Mouse (Mus musculus): ENCODE data around the gene Opn4. TPM values are rescaled to one million over a fixed set of nuclear protein-coding genes. Genes with fewer than 3 reads are reported as not detected.

The Opn4 gene
- polyA plus RNA-seq, 1 experiment from 2014 or later: not detected

GRCm38 (mm10) chr14:34570903-34571302 lies 29.0 kb downstream of the Opn4 start:
- Histone ChIP-seq H3K27me3 (ENCODE audit: control insufficient read depth, insufficient read depth, low read length) (no peaks in the 10 kb centered on the region), H3K9ac (ENCODE audit: low read length) (no peak overlapping the region), H3K4me1 (ENCODE audit: control insufficient read depth, insufficient read depth, low read length) (no peaks in the 10 kb centered on the region), H3K36me3 (ENCODE audit: control insufficient read depth, insufficient read depth, low read length) (no peaks in the 10 kb centered on the region), H3K4me2 (ENCODE audit: low read depth) (no peak overlapping the region), H3K27ac (ENCODE audit: low read depth, low read length) (no peak overlapping the region), H3K9me3 (ENCODE audit: control insufficient read depth, low read length) (no peaks in the 10 kb centered on the region), H3K4me3 (ENCODE audit: low read depth, low read length) (no peak overlapping the region)
- ATAC-seq (ENCODE audit: insufficient read depth, low FRiP score, low TSS enrichment) (no peak), DNase-seq (ENCODE audit: low spot score) (no peak)
- 91% methylated on average over 4 of the region's 4 CpGs for WGBS

GRCm38 (mm10) chr14:34570294-34570693 lies 29.6 kb downstream of the Opn4 start:
- Histone ChIP-seq H3K4me2 (ENCODE audit: low read depth) (peak overlapping the region; percentile 33; the same call in 1 of the 2 replicates), H3K9me3 (ENCODE audit: control insufficient read depth, low read length) (no peaks in the 10 kb centered on the region), H3K4me3 (ENCODE audit: low read depth, low read length) (no peak overlapping the region), H3K27ac (ENCODE audit: low read depth, low read length) (no peak overlapping the region), H3K27me3 (ENCODE audit: control insufficient read depth, insufficient read depth, low read length) (no peaks in the 10 kb centered on the region), H3K9ac (ENCODE audit: low read length) (no peak overlapping the region), H3K4me1 (ENCODE audit: control insufficient read depth, insufficient read depth, low read length) (no peaks in the 10 kb centered on the region), H3K36me3 (ENCODE audit: control insufficient read depth, insufficient read depth, low read length) (no peaks in the 10 kb centered on the region)
- peak; percentile 84 for ATAC-seq (ENCODE audit: insufficient read depth, low FRiP score, low TSS enrichment)
- WGBS: 2% methylated on average over 6 of the region's 6 CpGs
- peak; percentile 79 for DNase-seq (ENCODE audit: low spot score)

- Histone ChIP-seq H3K4me3 (ENCODE audit: low read depth, low read length) (peak overlapping the region; percentile 2; the same call in 1 of the 2 replicates), H3K27me3 (ENCODE audit: control insufficient read depth, insufficient read depth, low read length) (no peaks in the 10 kb centered on the region), H3K27ac (ENCODE audit: low read depth, low read length) (no peak overlapping the region), H3K9me3 (ENCODE audit: control insufficient read depth, low read length) (no peaks in the 10 kb centered on the region), H3K4me1 (ENCODE audit: control insufficient read depth, insufficient read depth, low read length) (no peaks in the 10 kb centered on the region), H3K36me3 (ENCODE audit: control insufficient read depth, insufficient read depth, low read length) (no peaks in the 10 kb centered on the region), H3K9ac (ENCODE audit: low read length) (no peak overlapping the region), H3K4me2 (ENCODE audit: low read depth) (peak overlapping the region; percentile 33)
- WGBS: 41% methylated on average over 27 of the region's 27 CpGs
- DNase-seq (ENCODE audit: low spot score) (no peak), ATAC-seq (ENCODE audit: insufficient read depth, low FRiP score, low TSS enrichment) (no peak)
Observed at GRCm38 (mm10) chr14:34569534-34570194, 30.3 kb downstream of the Opn4 start.

- H3K4me3 ChIP-seq (ENCODE audit: low read depth, low read length): no peak overlapping the region
- ATAC-seq (ENCODE audit: insufficient read depth, low FRiP score, low TSS enrichment) (no peak), DNase-seq (ENCODE audit: low spot score) (no peak)
- 86% methylated on average over 4 of the region's 4 CpGs for WGBS
- H3K9me3 ChIP-seq (ENCODE audit: control insufficient read depth, low read length): no peaks in the 10 kb centered on the region
- H3K36me3 ChIP-seq (ENCODE audit: control insufficient read depth, insufficient read depth, low read length): no peaks in the 10 kb centered on the region
- no peaks in the 10 kb centered on the region for H3K4me1 ChIP-seq (ENCODE audit: control insufficient read depth, insufficient read depth, low read length)
- H3K9ac ChIP-seq (ENCODE audit: low read length): no peak overlapping the region
- no peak overlapping the region for H3K4me2 ChIP-seq (ENCODE audit: low read depth)
- H3K27me3 ChIP-seq (ENCODE audit: control insufficient read depth, insufficient read depth, low read length): no peaks in the 10 kb centered on the region
- H3K27ac ChIP-seq (ENCODE audit: low read depth, low read length): no peak overlapping the region
Observed at GRCm38 (mm10) chr14:34568626-34569025, 31.3 kb downstream of the Opn4 start.

- H3K9me3 ChIP-seq (ENCODE audit: control insufficient read depth, low read length): no peaks in the 10 kb centered on the region
- ATAC-seq (ENCODE audit: insufficient read depth, low FRiP score, low TSS enrichment): no peak
- 74% methylated on average over 5 of the region's 5 CpGs for WGBS
- H3K4me2 ChIP-seq (ENCODE audit: low read depth): no peak overlapping the region
- no peak for DNase-seq (ENCODE audit: low spot score)
- no peak overlapping the region for H3K9ac ChIP-seq (ENCODE audit: low read length)
- no peak overlapping the region for H3K27ac ChIP-seq (ENCODE audit: low read depth, low read length)
- H3K36me3 ChIP-seq (ENCODE audit: control insufficient read depth, insufficient read depth, low read length): no peaks in the 10 kb centered on the region
- no peak overlapping the region for H3K4me3 ChIP-seq (ENCODE audit: low read depth, low read length)
- no peaks in the 10 kb centered on the region for H3K4me1 ChIP-seq (ENCODE audit: control insufficient read depth, insufficient read depth, low read length)
- no peaks in the 10 kb centered on the region for H3K27me3 ChIP-seq (ENCODE audit: control insufficient read depth, insufficient read depth, low read length)
Observed at GRCm38 (mm10) chr14:34567697-34568096, 32.2 kb downstream of the Opn4 start.

GRCm38 (mm10) chr14:34566530-34566929 lies 33.4 kb downstream of the Opn4 start:
- H3K27ac ChIP-seq (ENCODE audit: low read depth, low read length): no peak overlapping the region

GRCm38 (mm10) chr14:34565711-34566110 lies 34.2 kb downstream of the Opn4 start:
- H3K27ac ChIP-seq (ENCODE audit: low read depth, low read length): no peak overlapping the region
- no peaks in the 10 kb centered on the region for H3K9me3 ChIP-seq (ENCODE audit: control insufficient read depth, low read length)
- H3K4me2 ChIP-seq (ENCODE audit: low read depth): no peak overlapping the region
- DNase-seq (ENCODE audit: low spot score): no peak
- no peaks in the 10 kb centered on the region for H3K4me1 ChIP-seq (ENCODE audit: control insufficient read depth, insufficient read depth, low read length)
- 79% methylated on average over 17 of the region's 17 CpGs for WGBS
- H3K36me3 ChIP-seq (ENCODE audit: control insufficient read depth, insufficient read depth, low read length): no peaks in the 10 kb centered on the region
- H3K9ac ChIP-seq (ENCODE audit: low read length): no peak overlapping the region
- no peak overlapping the region for H3K4me3 ChIP-seq (ENCODE audit: low read depth, low read length)
- H3K27me3 ChIP-seq (ENCODE audit: control insufficient read depth, insufficient read depth, low read length): no peaks in the 10 kb centered on the region
- ATAC-seq (ENCODE audit: insufficient read depth, low FRiP score, low TSS enrichment): no peak

More at GRCm38 (mm10) chr14:34566530-34566929, 33.4 kb downstream of the Opn4 start:
- Histone ChIP-seq H3K36me3 (ENCODE audit: control insufficient read depth, insufficient read depth, low read length) (no peaks in the 10 kb centered on the region), H3K4me2 (ENCODE audit: low read depth) (no peak overlapping the region), H3K4me1 (ENCODE audit: control insufficient read depth, insufficient read depth, low read length) (no peaks in the 10 kb centered on the region), H3K9me3 (ENCODE audit: control insufficient read depth, low read length) (no peaks in the 10 kb centered on the region), H3K27me3 (ENCODE audit: control insufficient read depth, insufficient read depth, low read length) (no peaks in the 10 kb centered on the region), H3K4me3 (ENCODE audit: low read depth, low read length) (no peak overlapping the region), H3K9ac (ENCODE audit: low read length) (no peak overlapping the region)
- no peak for DNase-seq (ENCODE audit: low spot score)
- WGBS: 93% methylated on average over 7 of the region's 7 CpGs
- ATAC-seq (ENCODE audit: insufficient read depth, low FRiP score, low TSS enrichment): no peak

GRCm38 (mm10) chr14:34564646-34565045 lies 35.3 kb downstream of the Opn4 start:
- 65% methylated on average over 5 of the region's 5 CpGs for WGBS
- ATAC-seq (ENCODE audit: insufficient read depth, low FRiP score, low TSS enrichment) (no peak), DNase-seq (ENCODE audit: low spot score) (no peak)
- H3K4me2 ChIP-seq (ENCODE audit: low read depth): no peak overlapping the region
- no peaks in the 10 kb centered on the region for H3K36me3 ChIP-seq (ENCODE audit: control insufficient read depth, insufficient read depth, low read length)
- no peaks in the 10 kb centered on the region for H3K4me1 ChIP-seq (ENCODE audit: control insufficient read depth, insufficient read depth, low read length)
- no peaks in the 10 kb centered on the region for H3K9me3 ChIP-seq (ENCODE audit: control insufficient read depth, low read length)
- no peaks in the 10 kb centered on the region for H3K27me3 ChIP-seq (ENCODE audit: control insufficient read depth, insufficient read depth, low read length)
- H3K27ac ChIP-seq (ENCODE audit: low read depth, low read length): no peak overlapping the region
- H3K4me3 ChIP-seq (ENCODE audit: low read depth, low read length): no peak overlapping the region
- no peak overlapping the region for H3K9ac ChIP-seq (ENCODE audit: low read length)

GRCm38 (mm10) chr14:34562393-34562792 lies 37.5 kb downstream of the Opn4 start:
- Histone ChIP-seq H3K9ac (ENCODE audit: low read length) (no peak overlapping the region), H3K36me3 (ENCODE audit: control insufficient read depth, insufficient read depth, low read length) (no peaks in the 10 kb centered on the region), H3K27me3 (ENCODE audit: control insufficient read depth, insufficient read depth, low read length) (no peaks in the 10 kb centered on the region), H3K4me3 (ENCODE audit: low read depth, low read length) (no peak overlapping the region), H3K4me2 (ENCODE audit: low read depth) (no peak overlapping the region), H3K9me3 (ENCODE audit: control insufficient read depth, low read length) (no peaks in the 10 kb centered on the region), H3K27ac (ENCODE audit: low read depth, low read length) (no peak overlapping the region), H3K4me1 (ENCODE audit: control insufficient read depth, insufficient read depth, low read length) (no peaks in the 10 kb centered on the region)
- ATAC-seq (ENCODE audit: insufficient read depth, low FRiP score, low TSS enrichment) (no peak), DNase-seq (ENCODE audit: low spot score) (no peak)
- WGBS: 22% methylated on average over 2 of the region's 2 CpGs

Data from neural tube, embryonic 11.5 days (tissue).